Mouse (Mus musculus): ENCODE measurements around the gene Aff1. TPM values are rescaled to one million over a fixed set of nuclear protein-coding genes. Genes with fewer than 3 reads are reported as not detected.

The Aff1 gene
- polyA plus RNA-seq, 1 experiment from 2014 or later, result 2.4 TPM

GRCm38 (mm10) chr5:103772252-103772651 is 80.1 kb downstream of the Aff1 start:
- H3K36me3 ChIP-seq, result no peaks in the 10 kb centered on the region
- peak overlapping the region; percentile 81 for H3K27ac ChIP-seq
- no peak overlapping the region for H3K9ac ChIP-seq
- H3K27me3 ChIP-seq, result no peaks in the 10 kb centered on the region
- ATAC-seq (ENCODE audit: low FRiP score), result no peak
- peaks cover 47% of the 10 kb centered on the region for H3K4me1 ChIP-seq (replicated peaks)
- no peak overlapping the region for H3K4me3 ChIP-seq
- 0 out of 2 replicates have a peak overlapping the region, but pooled peaks have one; percentile 5 for H3K4me2 ChIP-seq
- H3K9me3 ChIP-seq, result no peaks in the 10 kb centered on the region
- WGBS, result 6% methylated on average over 4 of the region's 4 CpGs

DNA sequence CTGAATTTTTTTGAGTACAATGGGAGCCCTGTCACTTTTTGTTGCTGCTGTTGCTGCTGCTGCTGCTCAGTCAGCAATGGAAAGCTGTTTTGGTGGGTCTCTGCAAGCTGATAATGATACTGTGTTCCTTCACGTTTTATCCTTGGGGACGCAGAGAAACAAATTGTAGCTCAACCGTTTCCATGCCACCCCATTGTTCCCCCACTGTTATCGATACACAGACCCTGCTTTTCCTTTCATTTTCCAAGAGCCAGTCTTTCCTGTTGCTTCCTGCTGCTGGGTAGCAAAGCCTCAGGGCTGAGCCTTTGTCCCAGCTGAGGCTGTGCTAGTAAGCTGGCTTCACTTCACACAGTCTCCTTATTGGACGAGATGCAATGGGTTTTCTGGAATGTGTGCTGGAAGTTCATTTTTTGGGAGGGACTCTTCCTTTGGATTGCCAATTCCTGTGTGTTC is 81.0 kb downstream of the Aff1 start:
- Histone ChIP-seq H3K4me3 (no peak overlapping the region), H3K9ac (0 out of 2 replicates have a peak overlapping the region, but pooled peaks have one; percentile 0), H3K36me3 (no peaks in the 10 kb centered on the region), H3K27ac (peak overlapping the region; percentile 81), H3K27me3 (no peaks in the 10 kb centered on the region), H3K9me3 (no peaks in the 10 kb centered on the region), H3K4me1 (replicated peaks) (peaks cover 56% of the 10 kb centered on the region), H3K4me2 (peak overlapping the region; percentile 38)
- ATAC-seq (ENCODE audit: low FRiP score), result peak; percentile 71
- WGBS, result under 1% methylated on average over 5 of the region's 5 CpGs

- H3K4me1 ChIP-seq (replicated peaks), result peaks cover 73% of the 10 kb centered on the region
- no peak for ATAC-seq (ENCODE audit: low FRiP score)
Observed at GRCm38 (mm10) chr5:103774703-103775333, 82.6 kb downstream of the Aff1 start.

GRCm38 (mm10) chr5:103775429-103775828 is 83.3 kb downstream of the Aff1 start:
- peaks cover 77% of the 10 kb centered on the region for H3K4me1 ChIP-seq (replicated peaks)
- no peak overlapping the region for H3K4me2 ChIP-seq
- H3K27ac ChIP-seq, result no peak overlapping the region
- 76% methylated on average over 13 of the region's 13 CpGs for WGBS
- no peak for ATAC-seq (ENCODE audit: low FRiP score)
- no peak overlapping the region for H3K9ac ChIP-seq
- no peaks in the 10 kb centered on the region for H3K36me3 ChIP-seq
- no peaks in the 10 kb centered on the region for H3K9me3 ChIP-seq
- H3K4me3 ChIP-seq, result no peak overlapping the region
- H3K27me3 ChIP-seq, result no peaks in the 10 kb centered on the region

More at GRCm38 (mm10) chr5:103774703-103775333, 82.6 kb downstream of the Aff1 start:
- H3K9me3 ChIP-seq, result no peaks in the 10 kb centered on the region
- H3K27ac ChIP-seq, result no peak overlapping the region
- 75% methylated on average over 11 of the region's 11 CpGs for WGBS
- H3K36me3 ChIP-seq, result no peaks in the 10 kb centered on the region
- no peak overlapping the region for H3K9ac ChIP-seq
- no peak overlapping the region for H3K4me2 ChIP-seq
- H3K4me3 ChIP-seq, result no peak overlapping the region
- H3K27me3 ChIP-seq, result no peaks in the 10 kb centered on the region

GRCm38 (mm10) chr5:103776842-103777241 is 84.7 kb downstream of the Aff1 start:
- Histone ChIP-seq H3K36me3 (no peaks in the 10 kb centered on the region), H3K9me3 (no peaks in the 10 kb centered on the region), H3K27me3 (no peaks in the 10 kb centered on the region), H3K4me2 (no peak overlapping the region), H3K4me3 (no peak overlapping the region), H3K4me1 (replicated peaks) (peaks cover 72% of the 10 kb centered on the region), H3K27ac (no peak overlapping the region), H3K9ac (no peak overlapping the region)
- WGBS, result 73% methylated on average over 4 of the region's 4 CpGs
- ATAC-seq (ENCODE audit: low FRiP score), result no peak

- no peaks in the 10 kb centered on the region for H3K9me3 ChIP-seq
- peak overlapping the region; percentile 57 for H3K4me2 ChIP-seq
- H3K27me3 ChIP-seq, result no peaks in the 10 kb centered on the region
- peak overlapping the region; percentile 73; the same call in 1 of the 2 replicates for H3K27ac ChIP-seq
- H3K4me3 ChIP-seq, result no peak overlapping the region
- WGBS, result 44% methylated on average over 4 of the region's 4 CpGs
- ATAC-seq (ENCODE audit: low FRiP score), result no peak
- no peak overlapping the region for H3K9ac ChIP-seq
- peaks cover 66% of the 10 kb centered on the region for H3K4me1 ChIP-seq (replicated peaks)
- no peaks in the 10 kb centered on the region for H3K36me3 ChIP-seq
Observed at GRCm38 (mm10) chr5:103777446-103777845, 85.3 kb downstream of the Aff1 start.

GRCm38 (mm10) chr5:103778314-103779117 is 86.3 kb downstream of the Aff1 start:
- H3K4me1 ChIP-seq (replicated peaks), result peaks cover 55% of the 10 kb centered on the region

DNA sequence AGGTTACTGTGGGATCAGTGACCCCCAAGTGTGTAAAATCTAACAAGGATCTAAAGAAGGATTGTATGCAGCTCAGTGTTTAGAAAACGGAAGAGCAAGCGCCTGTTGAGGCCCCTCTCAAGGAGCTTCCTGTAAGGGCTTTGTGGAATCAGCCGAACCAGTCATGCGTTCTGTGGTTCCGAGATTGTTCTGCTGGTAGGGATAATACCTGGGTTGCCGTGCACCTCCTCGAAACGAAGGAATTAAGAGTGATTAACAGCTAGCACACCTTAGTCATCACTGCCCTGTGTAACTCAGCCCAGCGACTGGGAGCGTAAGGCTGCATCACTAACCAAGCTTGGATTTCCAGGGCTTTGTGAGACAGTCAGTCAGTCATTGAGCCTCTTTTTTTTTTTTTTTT is 87.7 kb downstream of the Aff1 start:
- Histone ChIP-seq H3K27me3 (no peaks in the 10 kb centered on the region), H3K36me3 (peaks cover 4% of the 10 kb centered on the region; the same call in 1 of the 2 replicates), H3K27ac (peak overlapping the region; percentile 73; the same call in 1 of the 2 replicates), H3K4me2 (no peak overlapping the region), H3K4me1 (replicated peaks) (peaks cover 48% of the 10 kb centered on the region), H3K4me3 (no peak overlapping the region), H3K9ac (no peak overlapping the region), H3K9me3 (no peaks in the 10 kb centered on the region)
- no peak for ATAC-seq (ENCODE audit: low FRiP score)
- WGBS, result 29% methylated on average over 10 of the region's 10 CpGs

More at GRCm38 (mm10) chr5:103778314-103779117, 86.3 kb downstream of the Aff1 start:
- peak overlapping the region; percentile 73 for H3K27ac ChIP-seq
- no peaks in the 10 kb centered on the region for H3K27me3 ChIP-seq
- 2% methylated on average over 17 of the region's 17 CpGs for WGBS
- peak overlapping the region; percentile 35; the same call in 1 of the 2 replicates for H3K9ac ChIP-seq
- H3K36me3 ChIP-seq, result no peaks in the 10 kb centered on the region
- H3K9me3 ChIP-seq, result no peaks in the 10 kb centered on the region
- peak overlapping the region; percentile 57 for H3K4me2 ChIP-seq
- peak overlapping the region; percentile 28 for H3K4me3 ChIP-seq
- ATAC-seq (ENCODE audit: low FRiP score), result peak; percentile 89

- WGBS, result 30% methylated on average over 6 of the region's 6 CpGs
Observed at GRCm38 (mm10) chr5:103780266-103780665, 88.1 kb downstream of the Aff1 start.

DNA sequence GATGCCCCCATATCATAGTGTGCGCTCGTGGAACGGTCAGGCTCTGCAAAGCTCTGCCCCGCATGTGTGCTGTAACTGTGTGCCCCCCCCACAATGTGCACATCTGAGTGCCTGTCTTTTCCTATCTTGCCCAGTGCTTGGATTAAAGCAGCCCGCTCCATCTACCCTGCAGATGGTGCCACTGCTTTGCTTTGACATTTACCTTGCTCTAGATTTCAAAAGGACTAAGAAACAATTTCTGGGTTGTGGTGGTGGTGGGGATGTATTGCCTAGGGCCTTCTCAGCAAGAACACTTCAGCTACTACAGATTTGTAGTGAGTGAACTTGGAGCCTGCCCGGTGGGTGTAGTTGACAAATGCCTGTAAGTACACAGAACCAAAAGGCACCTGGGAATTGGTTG is 88.7 kb downstream of the Aff1 start:
- no peak for ATAC-seq (ENCODE audit: low FRiP score)
- Histone ChIP-seq H3K27ac (no peak overlapping the region), H3K36me3 (peaks cover 4% of the 10 kb centered on the region; the same call in 1 of the 2 replicates), H3K9me3 (no peaks in the 10 kb centered on the region), H3K4me3 (no peak overlapping the region), H3K9ac (no peak overlapping the region), H3K4me2 (no peak overlapping the region), H3K4me1 (replicated peaks) (peaks cover 39% of the 10 kb centered on the region), H3K27me3 (no peaks in the 10 kb centered on the region)
- WGBS, result 79% methylated on average over 6 of the region's 6 CpGs

More at GRCm38 (mm10) chr5:103780266-103780665, 88.1 kb downstream of the Aff1 start:
- Histone ChIP-seq H3K4me1 (replicated peaks) (peaks cover 43% of the 10 kb centered on the region), H3K36me3 (peaks cover 4% of the 10 kb centered on the region; the same call in 1 of the 2 replicates), H3K9me3 (no peaks in the 10 kb centered on the region), H3K9ac (no peak overlapping the region), H3K4me2 (no peak overlapping the region), H3K4me3 (no peak overlapping the region), H3K27ac (no peak overlapping the region), H3K27me3 (no peaks in the 10 kb centered on the region)
- 0 out of 2 replicates have a peak, but pooled peaks have one; percentile 27 for ATAC-seq (ENCODE audit: low FRiP score)

GRCm38 (mm10) chr5:103783086-103783668 is 91.0 kb downstream of the Aff1 start:
- no peak overlapping the region for H3K27ac ChIP-seq
- H3K27me3 ChIP-seq, result no peaks in the 10 kb centered on the region
- H3K9ac ChIP-seq, result no peak overlapping the region
- peaks cover 24% of the 10 kb centered on the region for H3K4me1 ChIP-seq (replicated peaks)
- H3K9me3 ChIP-seq, result no peaks in the 10 kb centered on the region
- H3K36me3 ChIP-seq, result peaks cover 4% of the 10 kb centered on the region; the same call in 1 of the 2 replicates
- ATAC-seq (ENCODE audit: low FRiP score), result no peak
- H3K4me2 ChIP-seq, result no peak overlapping the region
- 87% methylated on average over 11 of the region's 11 CpGs for WGBS
- no peak overlapping the region for H3K4me3 ChIP-seq

DNA sequence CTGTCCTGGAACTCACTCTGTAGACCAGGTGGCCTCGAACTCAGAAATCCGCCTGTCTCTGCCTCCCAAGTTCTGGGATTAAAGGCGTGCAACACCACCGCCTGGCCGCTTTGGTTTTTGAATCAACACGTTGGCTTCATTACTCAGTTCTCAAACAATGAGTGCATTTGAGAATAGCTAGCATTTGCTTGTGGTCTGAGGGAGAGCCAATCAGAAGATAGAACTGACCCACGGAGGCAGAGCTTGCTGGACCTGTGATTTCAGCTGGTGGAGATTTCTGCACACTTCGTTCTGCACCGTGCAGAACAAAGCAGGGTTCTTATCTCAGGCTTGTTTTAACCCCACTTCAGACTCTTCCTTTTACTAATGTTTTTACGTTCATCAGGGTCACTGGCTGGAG is 93.9 kb downstream of the Aff1 start:
- 85% methylated on average over 10 of the region's 10 CpGs for WGBS

More for the DNA sequence above, 93.9 kb downstream of the Aff1 start:
- no peak for ATAC-seq (ENCODE audit: low FRiP score)
- H3K27me3 ChIP-seq, result no peaks in the 10 kb centered on the region
- peaks cover 4% of the 10 kb centered on the region; the same call in 1 of the 2 replicates for H3K36me3 ChIP-seq
- no peak overlapping the region for H3K9ac ChIP-seq
- H3K4me1 ChIP-seq (replicated peaks), result peaks cover 13% of the 10 kb centered on the region
- no peak overlapping the region for H3K4me2 ChIP-seq
- H3K9me3 ChIP-seq, result no peaks in the 10 kb centered on the region
- no peak overlapping the region for H3K27ac ChIP-seq
- H3K4me3 ChIP-seq, result no peak overlapping the region
